Mouse (Mus musculus): Measurements from ENCODE around the gene Cacna1d.

DNA sequence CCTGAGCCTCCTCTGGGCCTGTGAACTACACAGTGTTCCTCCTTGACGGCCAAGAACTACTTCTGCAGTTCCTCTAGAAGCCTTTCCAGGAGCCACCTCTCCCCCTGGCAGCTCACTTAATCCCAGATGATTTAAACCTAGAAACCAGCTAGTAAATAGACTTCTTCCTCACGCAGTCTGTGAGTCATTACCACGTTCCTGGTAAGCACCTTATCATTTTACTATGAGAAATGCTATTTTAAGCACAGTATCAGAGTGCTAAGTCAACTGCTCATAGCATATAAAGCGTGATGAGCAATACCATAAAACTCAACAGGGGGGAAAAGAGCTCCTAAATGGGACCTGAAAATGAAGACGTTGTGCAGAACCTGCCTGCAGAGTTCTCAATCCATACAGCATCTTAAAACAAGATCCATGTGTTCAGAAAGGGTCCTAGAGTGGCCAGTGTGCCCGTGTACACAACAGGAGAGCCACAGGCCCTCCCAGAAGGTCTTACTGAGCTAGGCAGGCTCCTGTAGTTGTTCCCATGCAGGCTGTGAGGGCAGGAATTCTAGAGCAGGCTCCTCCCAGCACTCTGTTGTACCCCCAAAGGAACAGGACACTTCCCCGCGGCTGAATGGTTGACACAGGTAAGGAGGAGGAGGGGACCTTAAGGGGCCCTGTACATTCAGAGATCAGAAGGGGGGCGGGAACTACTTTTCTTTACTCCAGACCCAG lies 377.7 kb downstream of the Cacna1d start:
- TF ChIP-seq MAZ (IDR thresholded peaks at IDR 0.05; ENCODE audit: low read depth, low read length): no peak
- TF ChIP-seq BHLHE40 (IDR thresholded peaks at IDR 0.05; ENCODE audit: borderline replicate concordance, low read depth, low read length): no peak
- TF ChIP-seq EP300 (IDR thresholded peaks at IDR 0.05; ENCODE audit: low read depth in 1 of 2, low read length in 2 of 2): no peak
- TF ChIP-seq POLR2AphosphoS5 (IDR thresholded peaks at IDR 0.05; ENCODE audit: borderline replicate concordance, low read depth, low read length): no peak
- no peak for TF ChIP-seq POLR2A (IDR thresholded peaks at IDR 0.05; ENCODE audit: control insufficient read depth in 1 of 2, insufficient read depth in 1 of 2, low read depth in 1 of 2, low read length in 2 of 2, poor library complexity in 1 of 2)
- no peak for TF ChIP-seq JUND (IDR thresholded peaks at IDR 0.05; ENCODE audit: low read depth, low read length)
- TF ChIP-seq CTCF (IDR thresholded peaks at IDR 0.05 in 2 of 3, conservative IDR thresholded peaks at IDR 0.05 in 1 of 3; ENCODE audit: control insufficient read depth in 1 of 3, insufficient read depth in 1 of 3, low read depth in 2 of 3, low read length in 3 of 3, poor library complexity in 1 of 3, severe bottlenecking in 1 of 3): no peak
- no peak for TF ChIP-seq MYB (IDR thresholded peaks at IDR 0.05; ENCODE audit: low read depth, low read length)

Data from MEL (cell line).